Mouse (Mus musculus): ENCODE results near the gene Ddit4l. TPM values are rescaled to one million over a fixed set of nuclear protein-coding genes. Genes with fewer than 3 reads are reported as not detected.

Ddit4l gene
- total and polyA plus RNA-seq, 3 experiments = 2.6 to 11.3 (median 2.8) TPM

DNA sequence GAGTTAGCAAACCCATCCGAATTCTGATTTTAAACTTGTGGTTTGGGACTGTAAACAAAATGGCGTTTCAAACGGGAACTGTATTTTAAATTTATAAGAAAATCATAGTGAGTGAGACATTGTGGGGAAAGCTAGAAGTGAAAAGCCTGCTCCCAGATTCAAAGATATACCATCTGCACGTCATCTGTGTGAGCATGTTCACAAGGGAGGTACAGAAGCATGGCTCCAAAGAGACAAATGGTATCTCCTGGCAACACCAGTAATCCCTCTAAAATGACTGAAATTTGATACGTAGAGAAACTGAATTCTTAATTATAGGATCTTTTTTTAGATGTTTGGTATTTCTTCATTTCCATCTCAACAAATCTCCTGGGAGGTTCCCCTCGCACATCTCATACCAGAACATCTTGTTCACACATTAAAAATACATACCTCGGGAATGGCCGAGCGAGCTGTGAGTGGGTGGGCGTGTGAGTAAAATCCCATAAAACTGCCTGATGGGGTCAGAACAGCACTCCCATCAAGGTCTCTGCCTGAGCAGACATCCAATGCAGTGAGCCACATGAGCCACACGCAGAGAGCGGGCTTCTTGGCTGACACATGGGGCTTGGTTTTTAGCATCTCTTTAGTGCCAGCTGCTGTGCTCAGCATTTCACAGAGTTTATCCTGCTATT is 26.2 kb downstream of the Ddit4l start:
- no peak for DNase-seq (ENCODE audit: extremely low read depth)
- TF ChIP-seq CHD1 (IDR thresholded peaks at IDR 0.05; ENCODE audit: low read depth, low read length) (no peak), SIN3A (IDR thresholded peaks at IDR 0.05; ENCODE audit: low read length) (no peak), ETS1 (conservative IDR thresholded peaks at IDR 0.05; ENCODE audit: low read depth, low read length) (no peak), ZNF384 (IDR thresholded peaks at IDR 0.05; ENCODE audit: low read depth, low read length) (no peak), KAT2A (IDR thresholded peaks at IDR 0.05; ENCODE audit: insufficient replicate concordance, low read length) (no peak), RAD21 (IDR thresholded peaks at IDR 0.05; ENCODE audit: low read depth, low read length) (no peak), RCOR1 (conservative IDR thresholded peaks at IDR 0.05; ENCODE audit: low read depth, low read length) (no peak), UBTF (IDR thresholded peaks at IDR 0.05; ENCODE audit: low read depth, low read length) (no peak), CTCF (conservative IDR thresholded peaks at IDR 0.05 in 1 of 2, IDR thresholded peaks at IDR 0.05 in 1 of 2; ENCODE audit: low read depth in 2 of 2, low read length in 2 of 2) (no peak), NRF1 (IDR thresholded peaks at IDR 0.05; ENCODE audit: low read depth, low read length) (no peak), MEF2A (IDR thresholded peaks at IDR 0.05; ENCODE audit: borderline replicate concordance, low read depth, low read length) (no peak), MYC (IDR thresholded peaks at IDR 0.05; ENCODE audit: low read depth, low read length) (no peak), IRF4 (IDR thresholded peaks at IDR 0.05; ENCODE audit: low read depth, low read length) (no peak), GABPA (IDR thresholded peaks at IDR 0.05; ENCODE audit: insufficient replicate concordance, low read depth, low read length) (no peak), EP300 (IDR thresholded peaks at IDR 0.05; ENCODE audit: low read length) (no peak), HCFC1 (IDR thresholded peaks at IDR 0.05; ENCODE audit: low read depth, low read length) (no peak)
- Histone ChIP-seq H3K9ac (ENCODE audit: insufficient read depth, low read depth) (no peak overlapping the region), H3K27me3 (replicated peaks) (no peaks in the 10 kb centered on the region), H3K79me2 (replicated peaks; ENCODE audit: control insufficient read depth, extremely low read depth, insufficient read depth, poor library complexity, severe bottlenecking) (no peaks in the 10 kb centered on the region), H3K36me3 (replicated peaks in 1 of 2; ENCODE audit: control insufficient read depth in 1 of 2, insufficient read depth in 1 of 2, low read length in 1 of 2) (no peaks in the 10 kb centered on the region), H3K4me2 (ENCODE audit: insufficient read depth, low read depth, poor library complexity, severe bottlenecking) (no peak overlapping the region), H3K4me1 (ENCODE audit: control insufficient read depth in 1 of 2, insufficient read depth in 2 of 2) (peaks cover 11 to 50% of the 10 kb centered on the region in 2 experiments), H3K9me3 (replicated peaks; ENCODE audit: low read length) (no peaks in the 10 kb centered on the region), H3K4me3 (replicated peaks in 1 of 3; ENCODE audit: low read depth in 2 of 3, low read length in 2 of 3, poor library complexity in 1 of 3) (no peak overlapping the region), H3K27ac (ENCODE audit: insufficient read depth, low read depth) (no peak overlapping the region)
- in situ Hi-C loops (cut with MboI; ENCODE audit: low pct_ligation_motif_present, low pct_unique_long_range_greater_than_20kb, low sequenced_read_pairs) = no loop called here
- dilution Hi-C loops (cut with MboI; ENCODE audit: extremely low pct_ligation_motif_present, extremely low pct_unique_long_range_greater_than_20kb, low sequenced_read_pairs) = no loop called here

DNA sequence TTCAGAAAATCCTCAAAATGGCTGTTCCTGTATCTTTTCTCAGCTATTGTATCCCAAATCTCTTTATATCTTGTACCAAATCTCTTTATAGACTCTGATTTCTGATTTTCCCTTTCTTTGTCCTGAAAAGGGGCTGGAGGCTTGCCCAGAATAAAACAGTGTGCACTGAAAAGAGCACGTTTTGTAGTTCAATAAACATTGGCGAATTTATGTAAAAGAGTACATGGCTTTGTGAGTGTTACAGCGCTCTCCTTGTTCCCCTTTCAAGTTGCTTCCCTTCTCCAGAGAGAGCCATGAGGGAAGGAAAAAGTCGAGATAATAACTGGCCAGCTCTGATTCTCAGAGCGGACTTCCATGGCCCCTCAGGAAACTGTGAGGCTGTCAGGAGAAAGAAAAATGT is 27.7 kb downstream of the Ddit4l start:
- H3K9me3 ChIP-seq (replicated peaks; ENCODE audit: low read length) = no peaks in the 10 kb centered on the region
- dilution Hi-C loops (cut with MboI; ENCODE audit: extremely low pct_ligation_motif_present, extremely low pct_unique_long_range_greater_than_20kb, low sequenced_read_pairs) (no loop called here), in situ Hi-C loops (cut with MboI; ENCODE audit: low pct_ligation_motif_present, low pct_unique_long_range_greater_than_20kb, low sequenced_read_pairs) (no loop called here)
- H3K9ac ChIP-seq (ENCODE audit: insufficient read depth, low read depth) = no peak overlapping the region
- no peaks in the 10 kb centered on the region for H3K36me3 ChIP-seq (replicated peaks in 1 of 2; ENCODE audit: control insufficient read depth in 1 of 2, insufficient read depth in 1 of 2, low read length in 1 of 2)
- H3K4me2 ChIP-seq (ENCODE audit: insufficient read depth, low read depth, poor library complexity, severe bottlenecking) = no peak overlapping the region
- H3K79me2 ChIP-seq (replicated peaks; ENCODE audit: control insufficient read depth, extremely low read depth, insufficient read depth, poor library complexity, severe bottlenecking) = no peaks in the 10 kb centered on the region
- DNase-seq (ENCODE audit: extremely low read depth) = no peak
- no peak for TF ChIP-seq JUND (conservative IDR thresholded peaks at IDR 0.05; ENCODE audit: low read depth, low read length)
- no peak for TF ChIP-seq IRF4 (IDR thresholded peaks at IDR 0.05; ENCODE audit: low read depth, low read length)
- no peak for TF ChIP-seq ELF1 (IDR thresholded peaks at IDR 0.05; ENCODE audit: low read depth, low read length)
- no peak overlapping the region for H3K27ac ChIP-seq (ENCODE audit: insufficient read depth, low read depth)
- H3K4me1 ChIP-seq (ENCODE audit: control insufficient read depth in 1 of 2, insufficient read depth in 2 of 2) = peaks cover 10 to 47% of the 10 kb centered on the region in 2 experiments
- no peak overlapping the region for H3K4me3 ChIP-seq (replicated peaks in 1 of 3; ENCODE audit: low read depth in 2 of 3, low read length in 2 of 3, poor library complexity in 1 of 3)
- no peaks in the 10 kb centered on the region for H3K27me3 ChIP-seq (replicated peaks)
